Mouse (Mus musculus) thymus, postnatal 36 days (tissue): ENCODE results near the gene Ppp1r12b.

ENCODE experiments used
- DNase-seq, 2 experiments: peaks; one replicate each; pipeline ENCODE4 v3.0.0; 2022; ENCODE audit warnings: mixed read lengths in 2 of 2

Ppp1r12b gene

GRCm38 (mm10) chr1:134759133-134759532 is 196.6 kb downstream of the Ppp1r12b start:
- no peak for DNase-seq

GRCm38 (mm10) chr1:134757230-134757629 is 198.5 kb downstream of the Ppp1r12b start:
- DNase-seq = no peak

- DNase-seq = no peak
Measured at GRCm38 (mm10) chr1:134756190-134756873, 199.4 kb downstream of the Ppp1r12b start.

- no peak for DNase-seq
Measured at GRCm38 (mm10) chr1:134755548-134756189, 200.1 kb downstream of the Ppp1r12b start.

- no peak for DNase-seq
Measured at GRCm38 (mm10) chr1:134754818-134755217, 200.9 kb downstream of the Ppp1r12b start.

GRCm38 (mm10) chr1:134753751-134754630 is 201.8 kb downstream of the Ppp1r12b start:
- DNase-seq = no peak

- no peak for DNase-seq
Measured at GRCm38 (mm10) chr1:134752447-134752846, 203.3 kb downstream of the Ppp1r12b start.

GRCm38 (mm10) chr1:134749889-134750288 is 205.9 kb downstream of the Ppp1r12b start:
- DNase-seq = no peak

GRCm38 (mm10) chr1:134747236-134748174 is 208.2 kb downstream of the Ppp1r12b start:
- peak; percentile 80 to 81 for DNase-seq

- no peak for DNase-seq
Measured at GRCm38 (mm10) chr1:134745648-134746047, 210.1 kb downstream of the Ppp1r12b start.

- DNase-seq = no peak
Measured at GRCm38 (mm10) chr1:134741946-134742661, 213.6 kb downstream of the Ppp1r12b start.

GRCm38 (mm10) chr1:134741433-134741832 is 214.3 kb downstream of the Ppp1r12b start:
- DNase-seq = peak; percentile 23 to 32

GRCm38 (mm10) chr1:134737463-134737862 is 218.3 kb downstream of the Ppp1r12b start:
- DNase-seq = no peak

- DNase-seq = no peak
Measured at GRCm38 (mm10) chr1:134733659-134734058, 222.1 kb downstream of the Ppp1r12b start.

GRCm38 (mm10) chr1:134727256-134727655 is 228.5 kb downstream of the Ppp1r12b start:
- DNase-seq = no peak

GRCm38 (mm10) chr1:134726480-134726879 is 229.3 kb downstream of the Ppp1r12b start:
- DNase-seq = no peak

- peak; percentile 31 to 32 for DNase-seq
Measured at GRCm38 (mm10) chr1:134725276-134725675, 230.5 kb downstream of the Ppp1r12b start.

GRCm38 (mm10) chr1:134722891-134723290 is 232.9 kb downstream of the Ppp1r12b start:
- no peak for DNase-seq

- no peak for DNase-seq
Measured at GRCm38 (mm10) chr1:134721486-134721885, 234.3 kb downstream of the Ppp1r12b start.

GRCm38 (mm10) chr1:134719718-134720304 is 235.9 kb downstream of the Ppp1r12b start:
- DNase-seq = no peak

GRCm38 (mm10) chr1:134715092-134715491 is 240.7 kb downstream of the Ppp1r12b start:
- no peak for DNase-seq
